Mouse (Mus musculus) thymus, adult 2 months (tissue): ENCODE data around the gene Pds5a. TPM values are rescaled to one million over a fixed set of nuclear protein-coding genes. Genes with fewer than 3 reads are reported as not detected.

Experiments used
- DNase-seq: peaks from one replicate; pipeline ENCODE4 v3.0.0; 2021
- H3K27ac ChIP-seq: fragments of 200-500 bp; 2 replicates; pipeline ENCODE4 v1.5.1; 2012; ENCODE audit warnings: low read length, control low read depth; ENCODE audit not compliant: control insufficient read depth, insufficient read depth
- H3K27me3 ChIP-seq: fragments of 200-500 bp; 2 replicates; pipeline ENCODE4 v1.6.1; 2012; ENCODE audit warnings: mild to moderate bottlenecking, low read length, moderate library complexity, mixed read lengths; ENCODE audit not compliant: control insufficient read depth, insufficient read depth
- H3K36me3 ChIP-seq: fragments of 200-500 bp; 2 replicates; pipeline ENCODE4 v1.6.1; 2012; ENCODE audit warnings: mild to moderate bottlenecking, low read length, moderate library complexity; ENCODE audit not compliant: control insufficient read depth, insufficient read depth
- H3K4me1 ChIP-seq: fragments of 200-500 bp; replicated peaks from 2 replicates; pipeline ENCODE4 v1.6.1; 2012; ENCODE audit warnings: low read length; ENCODE audit not compliant: control insufficient read depth, insufficient read depth
- H3K4me3 ChIP-seq: fragments of 200-500 bp; 2 replicates; pipeline ENCODE4 v1.5.1; 2012; ENCODE audit warnings: mild to moderate bottlenecking, low read length, control low read depth, moderate library complexity; ENCODE audit not compliant: control insufficient read depth, insufficient read depth
- CTCF ChIP-seq: fragments of 200-500 bp; IDR thresholded peaks from 2 replicates; pipeline ENCODE4 v1.5.1; 2012; ENCODE audit warnings: mild to moderate bottlenecking, control low read depth, low read length, moderate library complexity, borderline replicate concordance; ENCODE audit not compliant: control insufficient read depth, poor library complexity, insufficient read depth; ENCODE audit errors: extremely low read depth
- POLR2A ChIP-seq: fragments of 200-500 bp; IDR thresholded peaks from 2 replicates; pipeline ENCODE4 v1.6.1; 2012; ENCODE audit warnings: mild to moderate bottlenecking, low read length, control low read depth, moderate library complexity; ENCODE audit not compliant: control insufficient read depth, poor library complexity, insufficient read depth; ENCODE audit errors: extremely low read depth
- WGBS: fragments of 180-500 bp; shearing (Covaris S2); methylation state at CpG from one replicate; pipeline ENCODE4 v1.1.7; 2018; 5-methylcytosine and 5-hydroxymethylcytosine counted together
- polyA plus RNA-seq: library from polyadenylated mRNA; depleted of rRNA; stranded (reverse); fragments of >200 nt; gene quantifications from 2 replicates; pipeline ENCODE4 v1.2.3, GENCODE M21; 2012; rRNA removed

Gene Pds5a
- polyA plus RNA-seq, result 51.7 and 52.2 TPM in 2 replicates

GRCm38 (mm10) chr5:65697836-65698758 is at the start of gene Pds5a:
Gene Pds5a (minus strand): TSS chr5:65698273.
- peak within 1 kb of the TSS; percentile 69 for H3K27ac ChIP-seq
- peaks cover 11% of the 10 kb centered on the region for H3K4me1 ChIP-seq
- 6% methylated on average over 140 of the region's 140 CpGs for WGBS
- H3K4me3 ChIP-seq, result peak within 1 kb of the TSS; percentile 92
- TF ChIP-seq CTCF (peak; percentile 59; the same call in 1 of the 2 replicates), POLR2A (peak; percentile 33)
- H3K36me3 ChIP-seq, result no peaks in the 10 kb centered on the region
- no peaks in the 10 kb centered on the region for H3K27me3 ChIP-seq
- DNase-seq, result peak; percentile 85

GRCm38 (mm10) chr5:65746908-65747307 is 48.8 kb upstream of the Pds5a start:
- no peak for TF ChIP-seq POLR2A
- TF ChIP-seq CTCF, result no peak
- Histone ChIP-seq H3K4me1 (no peaks in the 10 kb centered on the region), H3K27ac (no peak overlapping the region), H3K4me3 (no peak overlapping the region), H3K36me3 (no peaks in the 10 kb centered on the region), H3K27me3 (no peaks in the 10 kb centered on the region)
- WGBS, result 98% methylated on average over 5 of the region's 5 CpGs
- DNase-seq, result no peak

- TF ChIP-seq CTCF (no peak), POLR2A (no peak)
- Histone ChIP-seq H3K27me3 (no peaks in the 10 kb centered on the region), H3K4me3 (no peak overlapping the region), H3K4me1 (no peaks in the 10 kb centered on the region), H3K36me3 (no peaks in the 10 kb centered on the region), H3K27ac (no peak overlapping the region)
- no peak for DNase-seq
- 52% methylated on average over 3 of the region's 3 CpGs for WGBS
These were observed 41.3 kb upstream of the Pds5a start for GRCm38 (mm10) chr5:65739366-65739765.

- H3K4me3 ChIP-seq, result no peak overlapping the region
- 91% methylated on average over 2 of the region's 2 CpGs for WGBS
- no peak for DNase-seq
- TF ChIP-seq CTCF (no peak), POLR2A (no peak)
- no peak overlapping the region for H3K27ac ChIP-seq
- no peaks in the 10 kb centered on the region for H3K4me1 ChIP-seq
- H3K36me3 ChIP-seq, result no peaks in the 10 kb centered on the region
- no peaks in the 10 kb centered on the region for H3K27me3 ChIP-seq
These were observed 37.5 kb upstream of the Pds5a start for GRCm38 (mm10) chr5:65735601-65736000.

- Histone ChIP-seq H3K27me3 (no peaks in the 10 kb centered on the region), H3K36me3 (no peaks in the 10 kb centered on the region), H3K27ac (no peak overlapping the region), H3K4me1 (no peaks in the 10 kb centered on the region), H3K4me3 (no peak overlapping the region)
- TF ChIP-seq POLR2A (no peak), CTCF (no peak)
- 61% methylated on average over 9 of the region's 9 CpGs for WGBS
- no peak for DNase-seq
These were observed 33.3 kb upstream of the Pds5a start for GRCm38 (mm10) chr5:65731173-65732007.

GRCm38 (mm10) chr5:65724311-65725054 is 26.4 kb upstream of the Pds5a start:
- Histone ChIP-seq H3K4me3 (peak overlapping the region; percentile 77), H3K27ac (peak overlapping the region; percentile 89), H3K36me3 (no peaks in the 10 kb centered on the region), H3K4me1 (peaks cover 5% of the 10 kb centered on the region; the same call in 1 of the 2 replicates), H3K27me3 (no peaks in the 10 kb centered on the region)
- DNase-seq, result peak; percentile 65
- under 1% methylated on average over 23 of the region's 23 CpGs for WGBS
- TF ChIP-seq CTCF (no peak), POLR2A (no peak)
